Mouse (Mus musculus) intestine, postnatal 0 days (tissue): ENCODE measurements around the gene Tox2. TPM values are rescaled to one million over a fixed set of nuclear protein-coding genes. Genes with fewer than 3 reads are reported as not detected.

Experiments used
- ATAC-seq: fragments of 200-750 bp; cut with Nextera tagmentation; 2 replicates; pipeline ENCODE4 v1.8.0; 2017; ENCODE audit warnings: mild to moderate bottlenecking, moderate TSS enrichment, moderate library complexity
- H3K27ac ChIP-seq: fragments of 300-500 bp; sonication (generic); 2 replicates; pipeline ENCODE4 v1.5.1; 2014; ENCODE audit warnings: mild to moderate bottlenecking, low read depth, low read length, moderate library complexity
- H3K27me3 ChIP-seq: fragments of 300-500 bp; sonication (generic); replicated peaks from 2 replicates; pipeline ENCODE4 v1.6.1; 2014; ENCODE audit warnings: low read length, mixed read lengths; ENCODE audit not compliant: control insufficient read depth, insufficient read depth
- H3K36me3 ChIP-seq: fragments of 300-500 bp; sonication (generic); 2 replicates; pipeline ENCODE4 v1.6.1; 2014; ENCODE audit warnings: mild to moderate bottlenecking, moderate library complexity; ENCODE audit not compliant: control insufficient read depth, insufficient read depth
- H3K4me1 ChIP-seq: fragments of 300-500 bp; sonication (generic); replicated peaks from 2 replicates; pipeline ENCODE4 v1.6.1; 2014; ENCODE audit warnings: antibody characterized with exemption, low read length, mixed read lengths; ENCODE audit not compliant: control insufficient read depth, insufficient read depth
- H3K4me2 ChIP-seq: fragments of 300-500 bp; sonication (generic); replicated peaks from 2 replicates; pipeline ENCODE4 v1.6.1; 2014; ENCODE audit warnings: low read depth, mild to moderate bottlenecking, moderate library complexity
- H3K4me3 ChIP-seq: fragments of 300-500 bp; sonication (generic); 2 replicates; pipeline ENCODE4 v1.5.1; 2014; ENCODE audit warnings: low read depth, low read length
- H3K9ac ChIP-seq: fragments of 300-500 bp; sonication (generic); 2 replicates; pipeline ENCODE4 v1.6.1; 2014; ENCODE audit warnings: mild to moderate bottlenecking, low read depth, low read length
- H3K9me3 ChIP-seq: fragments of 300-500 bp; sonication (generic); 2 replicates; pipeline ENCODE4 v1.6.1; 2016; ENCODE audit warnings: mixed run types; ENCODE audit not compliant: control insufficient read depth
- CTCF ChIP-seq: sonication (generic); IDR thresholded peaks from 2 replicates; pipeline ENCODE4 v1.5.1; 2016; ENCODE audit warnings: low read depth, mild to moderate bottlenecking, control low read depth, antibody characterized with exemption, moderate library complexity
- WGBS: fragments of 180-500 bp; shearing (Covaris S2); extraction: QIAGEN DNeasy Blood & Tissue Kit; methylation state at CpG from one replicate; pipeline ENCODE4 v1.1.7; 2014; 5-methylcytosine and 5-hydroxymethylcytosine counted together
- polyA plus RNA-seq: library from polyadenylated mRNA; unstranded; fragments of >200 nt; fragmentation: Nextera tagmentation; extraction: Ambion mirVana; gene quantifications from 2 replicates; pipeline ENCODE4 v1.2.1, GENCODE M21; 2015

Gene Tox2
- polyA plus RNA-seq, 1 experiment from 2014 or later, result 3.3 TPM

- no peak overlapping the region for H3K4me3 ChIP-seq
- no peaks in the 10 kb centered on the region for H3K27me3 ChIP-seq
- no peaks in the 10 kb centered on the region for H3K36me3 ChIP-seq
- no peaks in the 10 kb centered on the region for H3K4me1 ChIP-seq
- no peak for ATAC-seq
- no peaks in the 10 kb centered on the region for H3K9me3 ChIP-seq
- no peak overlapping the region for H3K27ac ChIP-seq
- H3K9ac ChIP-seq, result no peak overlapping the region
- TF ChIP-seq CTCF, result no peak
- 76% methylated on average over 5 of the region's 5 CpGs for WGBS
- no peak overlapping the region for H3K4me2 ChIP-seq
These were observed 155.7 kb downstream of the Tox2 start for GRCm38 (mm10) chr2:163358662-163359061.

DNA sequence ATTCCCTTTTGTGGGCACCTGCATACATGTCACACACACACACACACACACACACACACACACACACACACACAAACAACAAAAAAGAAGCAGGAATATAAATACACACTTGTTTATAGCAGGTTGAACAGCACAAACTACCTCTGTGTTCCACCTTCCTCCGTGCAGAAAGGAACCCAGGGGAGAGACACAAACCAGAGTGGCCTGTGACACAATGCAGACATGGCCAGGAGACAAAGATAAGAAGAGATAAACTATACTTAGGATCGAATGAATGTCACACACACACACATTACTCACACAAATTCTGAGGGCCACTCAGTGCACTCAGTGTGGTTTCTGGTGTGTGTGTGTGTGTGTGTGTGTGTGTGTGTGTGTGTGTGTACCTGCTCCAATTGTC is 156.3 kb downstream of the Tox2 start:
- Histone ChIP-seq H3K27me3 (no peaks in the 10 kb centered on the region), H3K36me3 (no peaks in the 10 kb centered on the region), H3K9me3 (no peaks in the 10 kb centered on the region), H3K4me1 (no peaks in the 10 kb centered on the region), H3K9ac (no peak overlapping the region), H3K4me2 (no peak overlapping the region), H3K27ac (no peak overlapping the region), H3K4me3 (no peak overlapping the region)
- TF ChIP-seq CTCF, result no peak
- no peak for ATAC-seq
- WGBS, result 34% methylated on average over 2 of the region's 2 CpGs

DNA sequence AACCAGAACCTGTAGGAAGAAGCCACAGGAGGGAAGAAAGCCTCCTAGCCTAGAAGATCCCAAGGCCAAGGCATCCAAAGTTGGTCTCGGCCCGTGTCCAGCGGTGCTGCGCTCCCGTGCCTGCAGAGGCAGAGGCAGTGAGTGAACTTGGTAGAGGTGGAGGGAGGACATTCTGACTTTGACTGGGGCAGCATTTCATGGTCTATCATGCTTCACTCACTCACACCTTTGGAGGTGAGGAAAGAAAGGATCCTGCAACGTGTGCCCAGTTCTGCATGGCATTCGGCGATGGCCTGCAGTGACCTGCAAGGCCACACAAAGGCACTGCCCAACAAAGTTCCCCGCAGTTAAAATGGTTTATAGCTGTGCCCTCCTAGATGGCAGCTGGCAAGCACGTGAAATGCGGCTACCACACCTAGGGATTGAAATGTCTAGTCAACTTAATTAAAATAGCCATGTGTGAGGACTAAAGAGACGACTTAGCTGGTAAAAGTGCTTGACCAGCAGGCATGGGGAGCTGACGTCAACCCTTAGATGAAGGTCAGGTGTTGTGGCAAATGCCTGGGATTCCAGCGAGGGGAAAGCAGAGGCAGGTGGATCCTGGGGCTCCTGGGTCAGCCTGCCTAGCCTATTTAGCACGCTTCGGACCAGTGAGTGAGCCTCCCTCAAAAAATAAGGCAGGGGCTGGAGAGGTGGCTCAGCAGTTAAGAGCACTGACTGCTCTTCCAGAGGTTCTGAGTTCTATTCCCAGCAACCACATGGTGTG is 158.1 kb downstream of the Tox2 start:
- 78% methylated on average over 16 of the region's 16 CpGs for whole genome bisulfite sequencing
- no peak for ATAC-seq
- no peaks in the 10 kb centered on the region for H3K9me3 ChIP-seq
- H3K9ac ChIP-seq, result no peak overlapping the region
- no peak overlapping the region for H3K4me2 ChIP-seq
- H3K27ac ChIP-seq, result no peak overlapping the region
- no peaks in the 10 kb centered on the region for H3K4me1 ChIP-seq
- H3K4me3 ChIP-seq, result no peak overlapping the region
- no peaks in the 10 kb centered on the region for H3K36me3 ChIP-seq
- no peak for TF ChIP-seq CTCF
- H3K27me3 ChIP-seq, result no peaks in the 10 kb centered on the region

DNA sequence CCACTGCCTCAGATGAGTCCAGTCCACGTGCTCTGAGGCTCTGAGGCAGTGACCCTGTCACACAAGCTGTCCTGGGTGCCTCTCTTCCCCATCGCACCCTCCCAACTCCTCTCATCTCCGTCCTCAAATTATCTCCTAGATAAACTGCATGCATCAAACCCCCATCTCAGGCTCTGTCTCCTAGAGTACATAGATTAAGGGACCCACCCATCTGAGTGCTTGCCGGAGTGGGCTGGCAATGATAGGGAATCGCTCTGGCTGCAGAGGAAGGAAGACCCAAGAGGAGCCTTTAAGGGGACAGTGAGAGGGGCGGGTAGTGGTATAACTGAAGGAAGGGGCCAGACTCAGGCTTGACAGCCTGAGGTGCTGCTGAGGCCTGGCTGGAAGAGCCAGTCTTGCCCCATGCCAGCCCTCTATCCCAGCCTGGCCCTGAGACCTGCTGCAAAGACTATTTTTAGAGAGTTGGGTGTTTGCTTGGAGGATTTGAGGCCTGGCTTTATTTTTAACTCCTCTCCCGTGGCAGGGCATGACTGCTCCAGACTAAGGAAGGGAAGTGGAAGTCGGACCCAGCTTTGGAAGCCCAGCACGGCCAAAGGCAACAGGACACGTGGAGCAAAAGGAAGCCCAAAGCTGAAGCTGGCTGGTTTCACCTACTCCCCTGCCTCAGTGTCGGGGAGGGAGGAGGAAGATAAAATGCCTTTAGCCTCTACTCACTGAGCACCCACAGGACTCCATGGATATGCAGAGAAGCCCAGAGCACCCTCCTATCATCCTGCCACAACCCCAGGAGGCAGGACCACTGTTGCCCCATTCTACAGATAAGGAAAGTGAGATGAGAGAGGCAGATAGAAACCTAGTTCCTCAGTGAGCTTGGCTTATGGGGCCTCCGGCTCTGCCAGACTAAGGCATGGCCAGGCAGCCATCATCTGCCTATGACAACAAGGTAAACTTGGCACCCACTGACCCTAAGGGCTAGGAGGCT is 160.3 kb downstream of the Tox2 start:
- TF ChIP-seq CTCF, result no peak
- H3K36me3 ChIP-seq, result no peaks in the 10 kb centered on the region
- no peaks in the 10 kb centered on the region for H3K4me1 ChIP-seq
- no peaks in the 10 kb centered on the region for H3K27me3 ChIP-seq
- no peaks in the 10 kb centered on the region for H3K9me3 ChIP-seq
- no peak overlapping the region for H3K9ac ChIP-seq
- no peak overlapping the region for H3K4me3 ChIP-seq
- no peak overlapping the region for H3K27ac ChIP-seq
- ATAC-seq, result no peak
- 57% methylated on average over 12 of the region's 12 CpGs for WGBS
- no peak overlapping the region for H3K4me2 ChIP-seq

DNA sequence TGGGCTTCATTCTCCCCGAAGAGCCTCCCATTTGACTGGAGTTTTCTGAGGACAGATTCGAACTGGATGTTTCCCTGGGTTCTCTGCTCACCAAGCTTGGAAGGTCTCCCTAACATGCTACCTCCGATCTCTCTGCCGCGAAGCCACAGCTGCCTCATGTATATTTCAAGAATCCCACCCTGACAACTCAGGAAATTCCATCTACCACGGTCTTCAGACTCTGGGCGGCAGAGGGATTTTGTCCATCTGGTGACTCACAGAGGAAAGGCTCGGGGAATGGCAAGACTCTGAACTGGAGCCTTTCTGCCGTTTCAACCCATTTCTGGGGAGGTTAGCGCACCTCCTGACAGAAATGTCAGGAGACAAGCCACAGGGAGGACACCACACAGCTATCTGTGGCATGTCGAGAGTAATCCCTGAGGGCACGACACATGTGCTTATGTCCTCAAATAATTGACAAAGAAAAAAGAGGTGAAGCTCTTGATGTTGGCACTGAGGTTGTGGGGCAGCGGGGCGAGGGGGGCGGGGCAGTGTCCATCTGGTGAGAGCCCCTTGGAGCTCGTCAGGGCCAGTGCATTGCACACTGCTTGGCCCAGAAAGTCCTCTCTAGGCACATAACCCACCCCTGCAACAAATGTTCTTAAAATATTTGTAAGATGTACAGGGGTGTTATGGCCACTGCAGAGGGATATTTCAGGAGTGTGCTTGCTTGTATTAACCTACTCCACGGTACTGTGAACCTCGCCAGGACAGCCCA is 162.0 kb downstream of the Tox2 start:
- H3K36me3 ChIP-seq, result no peaks in the 10 kb centered on the region
- TF ChIP-seq CTCF, result no peak
- no peak overlapping the region for H3K4me3 ChIP-seq
- no peaks in the 10 kb centered on the region for H3K27me3 ChIP-seq
- no peak overlapping the region for H3K27ac ChIP-seq
- WGBS, result 66% methylated on average over 18 of the region's 18 CpGs
- no peak overlapping the region for H3K9ac ChIP-seq
- H3K9me3 ChIP-seq, result no peaks in the 10 kb centered on the region
- H3K4me2 ChIP-seq, result no peak overlapping the region
- no peaks in the 10 kb centered on the region for H3K4me1 ChIP-seq
- no peak for ATAC-seq

GRCm38 (mm10) chr2:163370175-163370574 is 167.2 kb downstream of the Tox2 start:
- TF ChIP-seq CTCF, result no peak
- Histone ChIP-seq H3K9ac (no peak overlapping the region), H3K4me3 (no peak overlapping the region), H3K27me3 (0 out of 2 replicates have a peak, but pooled peaks cover 1% of the 10 kb centered on the region), H3K9me3 (no peaks in the 10 kb centered on the region), H3K27ac (peak overlapping the region; percentile 15; the same call in 1 of the 2 replicates), H3K36me3 (no peaks in the 10 kb centered on the region), H3K4me2 (no peak overlapping the region), H3K4me1 (0 out of 2 replicates have a peak, but pooled peaks cover 3% of the 10 kb centered on the region)
- 39% methylated on average over 4 of the region's 4 CpGs for WGBS
- ATAC-seq, result no peak
